Mouse (Mus musculus) midbrain, embryonic 14.5 days (tissue): ENCODE measurements at regions not wholly inside any gene's neighbourhood (a gene's known extent, or its start where the extent isn't known, plus 50 kb on each side); places are given as distances from the start of the nearest gene placed in this dataset.

Experiments
- ATAC-seq: fragments of 200-750 bp; cut with Nextera tagmentation; 2 replicates; pipeline ENCODE4 v1.8.0; 2017; ENCODE audit warnings: moderate number of reproducible peaks, moderate library complexity; ENCODE audit not compliant: low FRiP score, low TSS enrichment
- DNase-seq: peaks from one replicate; pipeline ENCODE4 v3.0.0-alpha.2; 2015
- H3K27ac ChIP-seq: fragments of 300-500 bp; sonication (generic); replicated peaks from 2 replicates; pipeline ENCODE4 v1.5.1; 2014; ENCODE audit warnings: mild to moderate bottlenecking, low read depth, low read length, moderate library complexity
- H3K27me3 ChIP-seq: fragments of 300-500 bp; sonication (generic); 2 replicates; pipeline ENCODE4 v1.6.1; 2014; ENCODE audit warnings: low read length, control low read depth, mixed read lengths; ENCODE audit not compliant: control insufficient read depth, insufficient read depth
- H3K36me3 ChIP-seq: fragments of 300-500 bp; sonication (generic); 2 replicates; pipeline ENCODE4 v1.6.1; 2014; ENCODE audit warnings: low read length, control low read depth; ENCODE audit not compliant: control insufficient read depth, insufficient read depth
- H3K4me1 ChIP-seq: fragments of 300-500 bp; sonication (generic); 2 replicates; pipeline ENCODE4 v1.6.1; 2014; ENCODE audit warnings: mild to moderate bottlenecking, antibody characterized with exemption, low read length, control low read depth; ENCODE audit not compliant: control insufficient read depth, insufficient read depth
- H3K4me2 ChIP-seq: fragments of 300-500 bp; sonication (generic); 2 replicates; pipeline ENCODE4 v1.6.1; 2014; ENCODE audit warnings: mild to moderate bottlenecking, low read length, moderate library complexity
- H3K4me3 ChIP-seq: fragments of 300-500 bp; sonication (generic); replicated peaks from 2 replicates; pipeline ENCODE4 v1.5.1; 2014; ENCODE audit warnings: low read depth, low read length
- H3K9ac ChIP-seq: fragments of 300-500 bp; sonication (generic); replicated peaks from 2 replicates; pipeline ENCODE4 v1.6.1; 2014; ENCODE audit warnings: mild to moderate bottlenecking, low read length, moderate library complexity
- H3K9me3 ChIP-seq: fragments of 300-500 bp; sonication (generic); 2 replicates; pipeline ENCODE4 v1.6.1; 2016; ENCODE audit warnings: low read length, control low read depth, mixed read lengths; ENCODE audit not compliant: control insufficient read depth
- WGBS: fragments of 180-500 bp; shearing (Covaris S2); extraction: QIAGEN DNeasy Blood & Tissue Kit; methylation state at CpG from one replicate; pipeline ENCODE4 v1.1.7; 2014; 5-methylcytosine and 5-hydroxymethylcytosine counted together

GRCm38 (mm10) chr13:90584766-90585165 lies 320.4 kb downstream of the Atp6ap1l start:
- H3K4me2 ChIP-seq = no peak overlapping the region
- H3K36me3 ChIP-seq = no peaks in the 10 kb centered on the region
- no peaks in the 10 kb centered on the region for H3K27me3 ChIP-seq
- H3K9me3 ChIP-seq = no peaks in the 10 kb centered on the region
- ATAC-seq (no peak), DNase-seq (no peak)
- H3K9ac ChIP-seq = no peak overlapping the region
- H3K4me1 ChIP-seq = no peaks in the 10 kb centered on the region
- H3K4me3 ChIP-seq = no peak overlapping the region
- WGBS = 95% methylated on average over 2 of the region's 2 CpGs
- H3K27ac ChIP-seq = no peak overlapping the region

GRCm38 (mm10) chr13:90575371-90575770 lies 329.8 kb downstream of the Atp6ap1l start:
- Histone ChIP-seq H3K4me2 (no peak overlapping the region), H3K36me3 (no peaks in the 10 kb centered on the region), H3K4me1 (no peaks in the 10 kb centered on the region), H3K4me3 (no peak overlapping the region), H3K27me3 (no peaks in the 10 kb centered on the region), H3K27ac (no peak overlapping the region), H3K9ac (no peak overlapping the region), H3K9me3 (no peaks in the 10 kb centered on the region)
- ATAC-seq (no peak), DNase-seq (no peak)
- 97% methylated on average over 2 of the region's 2 CpGs for WGBS

GRCm38 (mm10) chr13:90572580-90572979 lies 332.6 kb downstream of the Atp6ap1l start:
- no peak for DNase-seq
- ATAC-seq = no peak
- Histone ChIP-seq H3K27ac (no peak overlapping the region), H3K4me3 (no peak overlapping the region), H3K36me3 (no peaks in the 10 kb centered on the region), H3K4me1 (no peaks in the 10 kb centered on the region), H3K9ac (no peak overlapping the region), H3K27me3 (no peaks in the 10 kb centered on the region), H3K4me2 (no peak overlapping the region), H3K9me3 (no peaks in the 10 kb centered on the region)
- WGBS = 96% methylated on average over 2 of the region's 2 CpGs

- H3K27me3 ChIP-seq = no peaks in the 10 kb centered on the region
- no peak for DNase-seq
Measured at GRCm38 (mm10) chr13:90563183-90563840, 341.8 kb downstream of the Atp6ap1l start.

GRCm38 (mm10) chr13:90560095-90560494 lies 345.1 kb downstream of the Atp6ap1l start:
- DNase-seq (no peak), ATAC-seq (no peak)
- H3K9ac ChIP-seq = no peak overlapping the region
- WGBS = 89% methylated on average over 1 of the region's 1 CpGs
- no peaks in the 10 kb centered on the region for H3K36me3 ChIP-seq
- H3K4me2 ChIP-seq = no peak overlapping the region
- H3K4me3 ChIP-seq = no peak overlapping the region
- no peak overlapping the region for H3K27ac ChIP-seq
- H3K27me3 ChIP-seq = no peaks in the 10 kb centered on the region
- no peaks in the 10 kb centered on the region for H3K9me3 ChIP-seq
- H3K4me1 ChIP-seq = no peaks in the 10 kb centered on the region

More at GRCm38 (mm10) chr13:90563183-90563840, 341.8 kb downstream of the Atp6ap1l start:
- H3K9ac ChIP-seq = no peak overlapping the region
- ATAC-seq = no peak
- WGBS = 81% methylated on average over 1 of the region's 1 CpGs
- no peaks in the 10 kb centered on the region for H3K4me1 ChIP-seq
- no peak overlapping the region for H3K27ac ChIP-seq
- no peaks in the 10 kb centered on the region for H3K9me3 ChIP-seq
- no peak overlapping the region for H3K4me3 ChIP-seq
- no peaks in the 10 kb centered on the region for H3K36me3 ChIP-seq
- H3K4me2 ChIP-seq = no peak overlapping the region

GRCm38 (mm10) chr13:90559481-90559880 lies 345.7 kb downstream of the Atp6ap1l start:
- Histone ChIP-seq H3K4me1 (no peaks in the 10 kb centered on the region), H3K36me3 (no peaks in the 10 kb centered on the region), H3K27ac (no peak overlapping the region), H3K4me3 (no peak overlapping the region), H3K9me3 (no peaks in the 10 kb centered on the region), H3K9ac (no peak overlapping the region), H3K27me3 (no peaks in the 10 kb centered on the region), H3K4me2 (no peak overlapping the region)
- ATAC-seq (no peak), DNase-seq (no peak)
- 96% methylated on average over 2 of the region's 2 CpGs for WGBS

- 93% methylated on average over 2 of the region's 2 CpGs for WGBS
- Histone ChIP-seq H3K9ac (no peak overlapping the region), H3K9me3 (no peaks in the 10 kb centered on the region), H3K27me3 (no peaks in the 10 kb centered on the region), H3K4me2 (no peak overlapping the region), H3K4me1 (no peaks in the 10 kb centered on the region), H3K36me3 (no peaks in the 10 kb centered on the region), H3K27ac (no peak overlapping the region), H3K4me3 (no peak overlapping the region)
- ATAC-seq (no peak), DNase-seq (no peak)
Measured at GRCm38 (mm10) chr13:90551166-90551565, 354.0 kb downstream of the Atp6ap1l start.

- WGBS = 66% methylated on average over 1 of the region's 1 CpGs
- H3K4me3 ChIP-seq = no peak overlapping the region
- no peaks in the 10 kb centered on the region for H3K27me3 ChIP-seq
- H3K9me3 ChIP-seq = no peaks in the 10 kb centered on the region
- ATAC-seq = no peak
- no peak overlapping the region for H3K4me2 ChIP-seq
- DNase-seq = no peak
- H3K4me1 ChIP-seq = no peaks in the 10 kb centered on the region
- no peak overlapping the region for H3K9ac ChIP-seq
- H3K27ac ChIP-seq = no peak overlapping the region
- H3K36me3 ChIP-seq = no peaks in the 10 kb centered on the region
Measured at GRCm38 (mm10) chr13:90546288-90547035, 358.7 kb downstream of the Atp6ap1l start.

- no peaks in the 10 kb centered on the region for H3K27me3 ChIP-seq
- H3K4me3 ChIP-seq = no peak overlapping the region
- H3K4me1 ChIP-seq = no peaks in the 10 kb centered on the region
- H3K9ac ChIP-seq = no peak overlapping the region
- no peaks in the 10 kb centered on the region for H3K36me3 ChIP-seq
- H3K4me2 ChIP-seq = no peak overlapping the region
- H3K9me3 ChIP-seq = no peaks in the 10 kb centered on the region
- DNase-seq (no peak), ATAC-seq (no peak)
- no peak overlapping the region for H3K27ac ChIP-seq
Measured at GRCm38 (mm10) chr13:90545816-90546215, 359.3 kb downstream of the Atp6ap1l start.
